Mouse (Mus musculus): Measurements from ENCODE around the gene Rnf26.

DNA sequence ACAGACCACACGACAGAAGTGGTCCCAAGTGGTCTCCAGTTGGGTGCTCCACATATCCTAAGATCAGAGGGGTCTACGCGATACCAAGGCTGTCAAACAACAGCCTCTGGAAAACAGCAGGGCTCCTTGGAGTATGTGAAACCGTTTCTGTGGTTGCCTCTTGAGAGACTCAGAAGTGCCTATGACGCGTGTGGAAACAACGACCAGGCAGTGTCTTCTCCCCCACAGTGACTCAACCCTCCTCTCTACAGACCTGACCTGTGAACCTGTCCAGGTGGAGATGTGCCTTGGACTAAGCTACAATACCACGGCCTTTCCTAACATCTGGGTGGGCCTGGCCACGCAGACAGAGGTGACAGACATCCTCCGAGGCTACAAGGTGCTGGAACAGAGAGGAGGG, 7.5 kb downstream of the Rnf26 start:
- TF ChIP-seq GATA1 (IDR thresholded peaks at IDR 0.05; ENCODE audit: low read length) (no peak), TAL1 (IDR thresholded peaks at IDR 0.05; ENCODE audit: low read length) (no peak)
